Mouse (Mus musculus) kidney, postnatal 0 days (tissue): ENCODE measurements around the gene Aqp9. TPM values are rescaled to one million over a fixed set of nuclear protein-coding genes. Genes with fewer than 3 reads are reported as not detected.

ENCODE experiments used
- ATAC-seq: fragments of 200-750 bp; cut with Nextera tagmentation; replicated peaks from 2 replicates; pipeline ENCODE4 v1.8.0; 2017; ENCODE audit warnings: low read depth, moderate number of reproducible peaks, moderate TSS enrichment, moderate library complexity; ENCODE audit not compliant: low FRiP score
- DNase-seq: peaks from one replicate; pipeline ENCODE4 v3.0.0-alpha.2; 2016; ENCODE audit warnings: low spot score
- H3K27ac ChIP-seq: fragments of 300-500 bp; sonication (generic); 2 replicates; pipeline ENCODE4 v1.5.1; 2014; ENCODE audit warnings: mild to moderate bottlenecking
- H3K27me3 ChIP-seq: fragments of 300-500 bp; sonication (generic); 2 replicates; pipeline ENCODE4 v1.6.1; 2014; ENCODE audit warnings: low read length, mixed read lengths; ENCODE audit not compliant: insufficient read depth
- H3K36me3 ChIP-seq: fragments of 300-500 bp; sonication (generic); 2 replicates; pipeline ENCODE4 v1.6.1; 2014; ENCODE audit warnings: low read length, mixed read lengths; ENCODE audit not compliant: insufficient read depth
- H3K4me1 ChIP-seq: fragments of 300-500 bp; sonication (generic); replicated peaks from 2 replicates; pipeline ENCODE4 v1.6.1; 2014; ENCODE audit warnings: antibody characterized with exemption, low read length, mixed read lengths; ENCODE audit not compliant: insufficient read depth
- H3K4me2 ChIP-seq: fragments of 300-500 bp; sonication (generic); 2 replicates; pipeline ENCODE4 v1.6.1; 2014; ENCODE audit warnings: mild to moderate bottlenecking, low read length, moderate library complexity, mixed read lengths
- H3K4me3 ChIP-seq: fragments of 300-500 bp; sonication (generic); replicated peaks from 2 replicates; pipeline ENCODE4 v1.5.1; 2014; ENCODE audit warnings: low read depth, low read length
- H3K9ac ChIP-seq: fragments of 300-500 bp; sonication (generic); 2 replicates; pipeline ENCODE4 v1.6.1; 2014; ENCODE audit warnings: low read depth, low read length
- H3K9me3 ChIP-seq: fragments of 300-500 bp; sonication (generic); replicated peaks from 2 replicates; pipeline ENCODE4 v1.6.1; 2016; ENCODE audit warnings: low read length, inconsistent platforms, mixed read lengths
- CTCF ChIP-seq: IDR thresholded peaks from 2 replicates; pipeline ENCODE4 v1.5.1; 2016; ENCODE audit warnings: antibody characterized with exemption, low read depth, mild to moderate bottlenecking, moderate library complexity
- WGBS: fragments of 180-500 bp; shearing (Covaris S2); extraction: QIAGEN DNeasy Blood & Tissue Kit; methylation state at CpG from one replicate; pipeline ENCODE4 v1.1.7; 2014; 5-methylcytosine and 5-hydroxymethylcytosine counted together
- polyA plus RNA-seq: library from polyadenylated mRNA; unstranded; fragments of >200 nt; fragmentation: Nextera tagmentation; extraction: Ambion mirVana; gene quantifications from 2 replicates; pipeline ENCODE4 v1.2.1, GENCODE M21; 2015

The Aqp9 gene
- polyA plus RNA-seq, 1 experiment from 2014 or later = 0.04 TPM

DNA sequence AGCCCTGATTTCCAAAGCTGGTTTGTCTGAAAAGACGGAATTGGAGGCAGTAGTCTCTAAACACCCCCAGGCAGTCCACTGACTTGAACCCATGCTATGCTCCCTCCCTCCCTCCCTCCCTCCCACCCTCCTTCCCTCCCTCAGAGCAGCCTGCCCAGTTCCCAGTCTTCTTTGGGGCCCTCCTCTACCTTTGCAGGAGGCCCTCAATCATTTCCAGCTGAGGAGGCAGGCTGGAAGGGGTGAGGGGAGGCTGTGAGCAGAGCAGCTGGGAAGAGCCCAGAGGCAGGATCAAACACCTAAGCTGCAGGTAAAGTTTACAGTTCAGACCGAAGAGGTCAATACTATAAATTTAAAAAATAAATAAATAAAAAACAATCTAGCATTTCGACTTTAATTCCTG, 4.1 kb downstream of the Aqp9 start:
- Histone ChIP-seq H3K9me3 (no peaks in the 10 kb centered on the region), H3K27me3 (no peaks in the 10 kb centered on the region), H3K36me3 (no peaks in the 10 kb centered on the region), H3K9ac (no peak overlapping the region), H3K4me3 (no peak overlapping the region), H3K27ac (no peak overlapping the region), H3K4me2 (no peak overlapping the region), H3K4me1 (no peaks in the 10 kb centered on the region)
- no peak for TF ChIP-seq CTCF
- WGBS = 68% methylated on average over 3 of the region's 3 CpGs
- ATAC-seq (no peak), DNase-seq (no peak)

DNA sequence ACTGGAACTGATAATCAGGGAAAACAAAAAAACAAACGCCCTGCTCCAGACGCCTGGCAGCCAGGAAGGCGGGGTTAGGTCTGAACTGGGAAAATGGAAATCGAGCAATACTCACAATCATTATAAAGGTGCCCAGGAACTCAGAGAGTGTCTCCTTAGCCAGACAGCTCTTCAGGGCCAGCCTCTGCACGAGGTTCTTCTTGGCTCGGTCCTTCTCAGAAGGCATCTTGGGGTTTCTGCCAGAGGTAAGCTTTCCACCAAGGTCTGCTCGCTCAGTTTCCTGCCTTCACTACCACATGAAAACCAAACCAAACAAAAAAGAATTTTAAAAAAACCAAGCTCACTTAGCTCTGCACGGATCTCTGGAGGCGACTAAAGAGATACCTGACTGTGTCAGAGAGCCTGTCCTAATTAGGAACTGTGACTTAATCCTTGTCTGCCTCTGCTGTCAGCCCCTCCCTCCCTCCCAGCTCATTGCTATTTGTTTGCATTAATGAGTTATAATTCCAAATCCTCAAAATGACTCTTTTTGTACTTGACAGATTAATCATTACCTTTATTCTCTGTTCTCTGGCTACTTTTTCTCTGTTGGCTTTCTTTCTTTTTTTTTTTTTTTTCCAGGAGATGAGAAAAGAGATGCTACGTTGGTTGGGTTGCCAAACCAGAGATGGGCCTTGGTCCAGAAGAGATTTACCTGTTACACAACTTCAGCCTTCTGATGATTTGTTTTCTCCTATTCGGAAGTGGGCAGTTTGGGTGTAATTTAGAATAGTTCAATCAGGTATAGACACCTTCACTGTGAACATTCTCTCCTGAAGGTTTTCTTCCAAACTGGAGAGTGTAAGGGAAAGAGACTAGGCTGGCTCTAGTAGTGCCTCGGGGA, 5.4 kb downstream of the Aqp9 start:
- no peak for TF ChIP-seq CTCF
- no peaks in the 10 kb centered on the region for H3K27me3 ChIP-seq
- H3K4me1 ChIP-seq = no peaks in the 10 kb centered on the region
- no peak overlapping the region for H3K4me3 ChIP-seq
- WGBS = 64% methylated on average over 12 of the region's 12 CpGs
- no peaks in the 10 kb centered on the region for H3K9me3 ChIP-seq
- no peak overlapping the region for H3K9ac ChIP-seq
- H3K4me2 ChIP-seq = no peak overlapping the region
- H3K36me3 ChIP-seq = no peaks in the 10 kb centered on the region
- no peak overlapping the region for H3K27ac ChIP-seq
- ATAC-seq (no peak), DNase-seq (no peak)

DNA sequence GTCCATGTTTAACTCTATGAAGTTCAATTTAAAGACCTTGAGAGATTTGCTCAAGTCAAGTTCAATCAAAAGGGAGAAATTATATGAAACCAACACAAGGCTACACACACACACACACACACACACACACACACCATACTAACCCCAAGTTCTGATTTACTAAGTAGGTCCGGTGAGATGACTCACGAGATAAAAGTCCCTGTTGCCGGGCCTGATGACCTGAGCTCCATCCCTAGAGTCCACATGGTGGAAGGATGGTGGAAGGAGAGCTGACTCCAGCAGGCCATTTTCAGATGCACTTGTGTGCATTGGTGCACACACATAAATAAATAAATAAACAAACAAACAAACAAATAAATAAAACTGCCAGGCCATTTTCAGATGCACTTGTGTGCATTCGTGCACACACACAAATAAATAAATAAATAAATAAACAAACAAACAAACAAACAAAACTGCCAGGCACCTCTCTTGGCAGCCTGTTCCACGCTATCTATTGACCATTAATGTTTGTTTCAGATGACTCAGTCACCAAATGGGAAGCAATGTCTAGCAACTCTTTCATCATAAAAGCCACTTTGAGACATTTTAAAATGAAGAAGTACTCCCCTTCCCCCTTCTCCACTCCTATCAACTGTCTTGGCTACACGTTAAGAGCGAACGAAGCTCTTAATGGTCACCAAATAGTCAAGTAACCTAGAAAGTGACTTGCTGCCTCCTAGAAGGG, 6.2 kb downstream of the Aqp9 start:
- Histone ChIP-seq H3K4me1 (no peaks in the 10 kb centered on the region), H3K9ac (no peak overlapping the region), H3K27ac (no peak overlapping the region), H3K36me3 (no peaks in the 10 kb centered on the region), H3K27me3 (no peaks in the 10 kb centered on the region), H3K4me3 (no peak overlapping the region), H3K9me3 (no peaks in the 10 kb centered on the region), H3K4me2 (no peak overlapping the region)
- no peak for TF ChIP-seq CTCF
- DNase-seq (no peak), ATAC-seq (no peak)
- WGBS = 83% methylated on average over 8 of the region's 8 CpGs

DNA sequence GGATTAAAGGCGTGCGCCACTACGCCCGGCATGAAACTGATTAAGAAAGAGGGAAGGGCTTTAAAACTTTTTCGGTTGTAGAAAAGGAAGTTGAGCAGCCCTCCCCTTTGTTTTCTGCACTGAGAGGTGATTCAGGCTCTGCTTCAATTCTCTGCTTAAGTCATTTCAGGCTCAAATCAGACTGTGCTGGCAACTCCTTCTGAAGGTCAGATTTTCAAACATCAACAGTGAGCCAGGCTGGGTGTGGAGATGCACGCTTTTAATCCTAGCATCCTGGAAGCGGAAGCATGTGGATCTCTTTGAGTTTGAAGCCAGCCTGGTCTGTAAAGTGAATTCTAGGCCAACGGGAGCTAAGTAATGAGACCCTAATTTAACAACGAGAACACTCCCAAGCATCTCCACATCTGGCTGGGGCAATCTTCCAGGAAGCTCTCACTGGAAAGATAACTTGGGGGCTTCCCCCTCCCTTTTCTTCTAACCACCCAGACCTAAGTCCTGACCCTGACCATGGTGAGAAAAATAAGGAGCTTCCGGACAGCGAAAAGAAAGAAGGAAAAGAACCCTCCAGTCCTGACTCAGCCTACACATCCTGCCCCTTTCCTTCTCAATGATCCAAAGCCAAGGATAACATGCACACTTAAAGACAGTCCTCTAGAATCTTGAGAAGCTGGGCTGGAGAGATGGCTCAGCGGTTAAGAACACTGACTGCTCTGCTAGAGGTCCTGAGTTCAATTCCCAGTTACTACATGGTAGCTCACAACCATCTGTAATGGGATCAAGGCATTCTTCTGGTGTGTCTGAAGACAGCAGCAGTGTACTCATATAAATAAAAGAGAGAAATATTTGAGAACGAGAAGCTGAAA, 7.4 kb downstream of the Aqp9 start:
- Histone ChIP-seq H3K36me3 (no peaks in the 10 kb centered on the region), H3K4me1 (no peaks in the 10 kb centered on the region), H3K4me2 (no peak overlapping the region), H3K27me3 (no peaks in the 10 kb centered on the region), H3K9ac (no peak overlapping the region), H3K27ac (no peak overlapping the region), H3K4me3 (no peak overlapping the region), H3K9me3 (no peaks in the 10 kb centered on the region)
- TF ChIP-seq CTCF = no peak
- DNase-seq = no peak
- WGBS = 77% methylated on average over 13 of the region's 13 CpGs
- ATAC-seq = no peak

DNA sequence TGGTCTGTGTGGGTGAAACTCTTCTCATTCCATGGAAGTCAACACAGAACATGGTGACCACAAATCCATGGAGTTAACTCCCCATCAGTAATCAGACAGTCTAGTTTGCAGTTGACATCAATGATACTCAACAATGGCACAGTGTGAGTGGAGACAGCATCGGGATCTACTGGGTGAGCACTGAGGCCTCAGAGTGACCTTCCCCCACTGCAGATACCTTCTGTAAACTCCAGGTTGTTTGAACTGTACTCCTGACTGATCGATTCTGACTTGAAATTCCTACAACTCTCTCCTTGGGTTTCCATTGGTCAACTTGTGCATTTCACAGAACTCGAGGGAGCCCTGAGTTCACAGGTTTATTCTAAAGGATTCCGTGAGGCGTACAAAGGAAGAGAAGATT, 8.8 kb downstream of the Aqp9 start:
- no peaks in the 10 kb centered on the region for H3K9me3 ChIP-seq
- H3K4me2 ChIP-seq = no peak overlapping the region
- no peaks in the 10 kb centered on the region for H3K4me1 ChIP-seq
- no peak for ATAC-seq
- no peaks in the 10 kb centered on the region for H3K27me3 ChIP-seq
- no peak for DNase-seq
- H3K36me3 ChIP-seq = no peaks in the 10 kb centered on the region
- WGBS = 90% methylated on average over 5 of the region's 5 CpGs
- H3K27ac ChIP-seq = no peak overlapping the region
- H3K9ac ChIP-seq = no peak overlapping the region
- TF ChIP-seq CTCF = no peak
- H3K4me3 ChIP-seq = no peak overlapping the region

DNA sequence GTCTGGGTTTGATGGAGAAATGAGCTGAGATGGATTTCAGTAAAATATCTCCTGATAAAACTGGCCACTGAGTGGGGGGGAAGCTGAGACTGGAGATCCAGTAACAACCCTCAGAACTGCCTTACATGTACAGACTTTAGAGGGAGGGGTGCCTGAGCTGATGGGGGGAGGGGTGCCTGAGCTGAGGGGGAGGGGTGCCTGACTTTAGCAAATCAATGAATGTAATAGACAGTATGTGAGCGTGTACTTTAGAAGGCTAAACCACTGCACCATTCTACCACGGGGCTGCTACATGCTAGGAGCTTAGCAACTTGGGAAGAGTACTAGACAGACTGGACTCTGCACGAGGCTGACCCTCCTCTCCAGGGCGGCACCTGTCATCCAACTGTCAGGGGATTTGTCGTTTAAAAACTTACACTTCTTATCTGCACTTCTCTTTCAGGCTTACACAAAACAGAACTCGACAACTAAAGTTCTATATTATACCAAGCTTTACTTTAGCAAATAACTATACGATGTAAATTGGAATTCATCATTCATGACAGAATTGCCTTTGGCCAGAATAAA, 9.3 kb downstream of the Aqp9 start:
- WGBS = 91% methylated on average over 7 of the region's 7 CpGs
- H3K27me3 ChIP-seq = no peaks in the 10 kb centered on the region
- ATAC-seq = no peak
- H3K4me2 ChIP-seq = no peak overlapping the region
- H3K4me1 ChIP-seq = no peaks in the 10 kb centered on the region
- no peaks in the 10 kb centered on the region for H3K9me3 ChIP-seq
- DNase-seq = no peak
- TF ChIP-seq CTCF = no peak
- no peaks in the 10 kb centered on the region for H3K36me3 ChIP-seq
- H3K9ac ChIP-seq = no peak overlapping the region
- no peak overlapping the region for H3K4me3 ChIP-seq
- no peak overlapping the region for H3K27ac ChIP-seq
